Mouse (Mus musculus) B cell, adult 2 months (primary cell): ENCODE results near the gene Btbd35f22.
"Not testable (repeated sequence)": the region's sequence is repeated elsewhere in the genome, so short reads cannot be mapped to it uniquely, and the experiment has no call there.

Experiments used
- DNase-seq, 2 experiments: peaks; one replicate each; pipeline ENCODE4 v3.0.0; 2022

The Btbd35f22 gene

DNA sequence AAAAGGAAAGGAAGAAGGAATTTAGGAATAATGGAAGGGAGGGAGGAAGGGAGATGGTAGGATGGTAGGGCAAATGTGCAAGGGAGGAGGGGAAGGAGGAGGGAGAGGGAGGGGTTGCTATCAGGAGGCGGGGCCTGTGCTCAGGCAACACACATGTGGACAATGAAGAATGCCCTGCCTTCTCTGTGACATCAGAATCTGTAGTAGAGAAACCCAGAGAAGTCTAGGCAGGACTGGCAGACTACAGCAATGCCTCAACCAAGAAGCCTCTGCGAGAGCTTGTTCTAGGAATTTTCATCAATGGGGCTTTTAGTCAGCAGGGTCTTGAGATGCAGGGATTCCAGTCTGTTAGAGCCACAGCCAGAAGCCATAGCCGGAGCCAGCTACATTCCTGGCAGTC is at the start of gene Btbd35f22:
Gene Btbd35f22, plus strand, starts transcription at position 301 of the 400 bp plus-strand sequence.
- not testable (repeated sequence) for DNase-seq
